In the genomic region with DNA sequence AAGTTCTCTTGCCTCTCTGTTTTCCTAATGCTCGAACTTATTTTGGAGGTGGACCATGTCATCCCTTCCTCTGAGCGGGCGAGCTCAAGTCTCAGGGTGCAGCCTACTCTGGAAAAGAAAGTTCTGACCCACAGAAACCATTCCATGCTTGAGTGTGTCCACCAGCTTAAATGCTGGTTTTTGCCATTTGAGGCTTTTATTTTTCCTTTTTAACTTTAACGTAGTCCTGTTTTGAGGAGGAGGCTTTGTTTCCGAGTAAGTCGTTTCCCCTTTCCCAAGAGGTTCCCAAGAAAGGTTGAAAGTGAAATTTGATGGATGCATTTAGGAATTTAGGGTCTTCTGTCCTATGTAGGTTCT, we compare ENCODE assay signal across 8 mouse cellular contexts. TPM values are rescaled to one million over a fixed set of nuclear protein-coding genes. Genes with fewer than 3 reads are reported as not detected.
A peak's percentile ranks its signal among the peaks of the same experiment; 100 is the strongest.
DNase-seq lines count a peak whose midpoint lies in the region; ATAC-seq and TF ChIP-seq lines count a peak whose summit lies in the region.

No protein-coding gene starts in this region.

- TF ChIP-seq EP300 in liver, embryonic 14.5 days (IDR thresholded peaks at IDR 0.05; ENCODE audit: low read depth) = no peak

- H3K27ac ChIP-seq in heart, embryonic 10.5 days = peak overlapping the region; percentile 93
- H3K27ac ChIP-seq in forebrain, embryonic 12.5 days = peak overlapping the region; percentile 88
- H3K27ac ChIP-seq in liver, embryonic 14.5 days = peak overlapping the region; percentile 61

- peak overlapping the region; percentile 87 for H3K9ac ChIP-seq in forebrain, embryonic 12.5 days
- peak overlapping the region; percentile 89 for H3K9ac ChIP-seq in liver, embryonic 14.5 days (replicated peaks)

- peak; percentile 5 for ATAC-seq in CD4-positive, CD25-positive, alpha-beta regulatory T cell, adult 4 months
- no peak for ATAC-seq in forebrain, embryonic 12.5 days (ENCODE audit: low FRiP score)
- ATAC-seq in liver, embryonic 14.5 days (ENCODE audit: insufficient read depth) = peak; percentile 33

- TF ChIP-seq CTCF in liver, embryonic 14.5 days (IDR thresholded peaks at IDR 0.05; ENCODE audit: low read depth) = no peak

- peak overlapping the region; percentile 81 for H3K4me2 ChIP-seq in forebrain, embryonic 12.5 days
- peak overlapping the region; percentile 99 for H3K4me2 ChIP-seq in liver, embryonic 14.5 days (ENCODE audit: low read depth)

- intact Hi-C loops in heart, postnatal 25 days (cut with DNase I) = no loop called here

- H3K4me3 ChIP-seq in heart, embryonic 10.5 days = peak overlapping the region; percentile 96
- peak overlapping the region; percentile 87 for H3K4me3 ChIP-seq in forebrain, embryonic 12.5 days (replicated peaks)
- peak overlapping the region; percentile 89 to 94 for H3K4me3 ChIP-seq in liver, embryonic 14.5 days (ENCODE audit: insufficient read depth in 1 of 2, low read depth in 2 of 2, low read length in 2 of 2)

- no peaks in the 10 kb centered on the region for H3K9me3 ChIP-seq in heart, embryonic 10.5 days
- no peaks in the 10 kb centered on the region for H3K9me3 ChIP-seq in forebrain, embryonic 12.5 days
- no peaks in the 10 kb centered on the region for H3K9me3 ChIP-seq in liver, embryonic 14.5 days (ENCODE audit: control insufficient read depth, low read length)

- peaks cover 8% of the 10 kb centered on the region; the same call in 1 of the 2 replicates for H3K4me1 ChIP-seq in heart, embryonic 10.5 days
- peaks cover 15% of the 10 kb centered on the region for H3K4me1 ChIP-seq in forebrain, embryonic 12.5 days
- peaks cover 8 to 11% of the 10 kb centered on the region in 2 experiments; a peak in 3 of 4 replicates for H3K4me1 ChIP-seq in liver, embryonic 14.5 days (replicated peaks; ENCODE audit: control insufficient read depth in 2 of 2, insufficient read depth in 2 of 2, low read length in 1 of 2)

- WGBS in heart, embryonic 10.5 days = 0% methylated on average over 6 of the region's 6 CpGs
- WGBS in forebrain, embryonic 12.5 days = 1% methylated on average over 6 of the region's 6 CpGs
- under 1% methylated on average over 6 of the region's 6 CpGs for WGBS in liver, embryonic 14.5 days (ENCODE audit: insufficient replicate concordance)

- DNase-seq in heart, embryonic 10.5 days (ENCODE audit: low spot score) = no peak
- DNase-seq in heart, postnatal 25 days (ENCODE audit: low spot score) = no peak
- no peak for DNase-seq in liver, embryonic 14.5 days (ENCODE audit: low read depth in 3 of 3, low spot score in 3 of 3)
- no peak for DNase-seq in spleen, postnatal 36 days (ENCODE audit: low spot score in 2 of 2)
- DNase-seq in cerebellum, adult 11 months = no peak
- DNase-seq in natural killer cell, adult 2 months (ENCODE audit: low spot score in 2 of 2) = no peak

- no peaks in the 10 kb centered on the region for H3K27me3 ChIP-seq in heart, embryonic 10.5 days (ENCODE audit: insufficient read depth, poor library complexity, severe bottlenecking)
- H3K27me3 ChIP-seq in forebrain, embryonic 12.5 days = no peaks in the 10 kb centered on the region
- no peaks in the 10 kb centered on the region for H3K27me3 ChIP-seq in liver, embryonic 14.5 days (ENCODE audit: control insufficient read depth, insufficient read depth, low read length)

- peaks cover 3% of the 10 kb centered on the region for H3K36me3 ChIP-seq in heart, embryonic 10.5 days
- no peaks in the 10 kb centered on the region; the same call in 1 of the 2 replicates for H3K36me3 ChIP-seq in forebrain, embryonic 12.5 days (replicated peaks)
- 0 out of 2 replicates have a peak, but pooled peaks cover 2% of the 10 kb centered on the region for H3K36me3 ChIP-seq in liver, embryonic 14.5 days (replicated peaks; ENCODE audit: control insufficient read depth, insufficient read depth, low read depth)

RNA-seq across cellular contexts. Expression of a gene that starts 0.6 kb away (rescaled TPM):
- 8.4 and 9.5 TPM in 2 replicates for polyA plus RNA-seq in heart, embryonic 10.5 days (2016; fragmentation: Nextera tagmentation; extraction: Ambion mirVana)
- total RNA-seq in heart, postnatal 25 days (2021) = 10 to 100 TPM; 10.5 to 11.2 TPM
- 10 to 100 TPM; 11.8 to 13.6 TPM for polyA plus RNA-seq in CD4-positive, CD25-positive, alpha-beta regulatory T cell, adult 4 months (2017; shearing (Covaris generic))
- 18.1 and 20.6 TPM in 2 replicates for polyA plus RNA-seq in forebrain, embryonic 12.5 days (2016; fragmentation: Nextera tagmentation; extraction: Ambion mirVana)
- polyA plus RNA-seq in liver, embryonic 14.5 days (2012; rRNA removed) = 1.6 and 2.6 TPM in 2 replicates
- 4.9 and 5.1 TPM in 2 replicates for polyA plus RNA-seq in liver, embryonic 14.5 days (2014; fragmentation: Nextera tagmentation; extraction: Ambion mirVana)

RNA-seq across cellular contexts. Expression of a gene that starts 0.8 kb away (rescaled TPM):
- polyA plus RNA-seq in heart, embryonic 10.5 days (2016; fragmentation: Nextera tagmentation; extraction: Ambion mirVana) = 92.2 and 111 TPM in 2 replicates
- total RNA-seq in heart, postnatal 25 days (2021) = 10 to 100 TPM; 65.9 to 74.1 TPM
- 10 to 100 TPM in 1 of 2 experiments, 1 to 10 TPM in 1; 7.9 to 10.2 TPM for polyA plus RNA-seq in CD4-positive, CD25-positive, alpha-beta regulatory T cell, adult 4 months (2017; shearing (Covaris generic))
- 343 and 355 TPM in 2 replicates for polyA plus RNA-seq in forebrain, embryonic 12.5 days (2016; fragmentation: Nextera tagmentation; extraction: Ambion mirVana)
- 24.7 and 34.6 TPM in 2 replicates for polyA plus RNA-seq in liver, embryonic 14.5 days (2012; rRNA removed)
- polyA plus RNA-seq in liver, embryonic 14.5 days (2014; fragmentation: Nextera tagmentation; extraction: Ambion mirVana) = 96.0 and 99.7 TPM in 2 replicates
